Mouse (Mus musculus) erythroblast, embryonic 14.5 days (primary cell): Measurements from ENCODE around the gene AW551984.

Experiments used
- GATA1 ChIP-seq: IDR thresholded peaks from 2 replicates; pipeline ENCODE4 v1.6.1; 2012; ENCODE audit warnings: low read length, inconsistent platforms, mixed read lengths
- TAL1 ChIP-seq: IDR thresholded peaks from 3 replicates; pipeline ENCODE4 v1.6.1; 2012; ENCODE audit warnings: low read length, inconsistent platforms, mixed read lengths

DNA sequence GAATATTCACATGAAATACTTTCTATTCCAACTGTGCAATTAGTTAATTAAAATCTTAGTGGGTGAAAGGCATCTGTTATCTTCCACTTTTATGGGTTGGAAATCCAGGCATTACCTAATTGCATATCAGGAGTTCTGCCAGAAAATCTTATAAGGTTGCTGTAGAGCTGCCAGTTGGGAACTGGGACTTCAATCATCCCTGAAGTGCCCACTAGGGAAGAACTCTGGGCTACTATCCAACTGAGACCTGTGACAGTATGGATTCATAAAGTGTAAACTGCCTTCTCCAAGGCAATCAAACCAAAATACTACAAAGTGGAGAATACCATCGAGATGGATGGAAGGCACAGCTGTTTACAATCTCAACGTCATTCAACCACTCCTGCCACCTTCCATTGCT is 50.3 kb downstream of the AW551984 start, which contains the start of gene Olfr958:
- TF ChIP-seq TAL1 (no peak), GATA1 (no peak)
